Mouse (Mus musculus): ENCODE results near the gene Pigu.
A peak's percentile ranks its signal among the peaks of the same experiment; 100 is the strongest.

The Pigu gene

DNA sequence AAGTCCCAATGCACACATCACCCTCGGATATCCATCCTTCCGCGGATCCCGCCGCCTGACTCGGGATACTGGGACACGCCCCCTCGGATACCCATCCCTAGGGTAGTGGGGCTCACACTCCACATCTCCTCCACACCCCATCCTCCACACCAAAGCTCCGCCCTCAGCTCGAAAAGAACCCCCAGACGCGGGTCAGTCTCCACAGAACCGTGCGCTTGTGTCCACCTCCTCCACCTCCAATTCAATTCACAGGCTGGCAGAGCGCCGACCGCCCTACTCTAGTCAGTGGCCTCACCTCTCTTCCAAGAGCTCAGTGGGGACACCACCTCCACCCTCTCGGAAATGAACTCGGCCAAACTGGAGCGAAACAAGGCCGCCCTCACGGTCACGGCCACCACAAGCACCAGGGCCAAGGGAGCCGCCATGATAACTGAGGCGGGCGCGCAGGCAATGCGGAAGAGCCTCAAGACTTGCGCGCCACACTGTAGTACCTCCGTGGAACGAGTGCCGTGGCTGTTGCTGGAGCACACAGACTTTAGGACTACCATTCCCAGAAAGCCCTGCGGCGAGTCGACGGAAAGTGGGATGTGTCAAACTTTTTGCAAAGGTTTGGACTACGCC, at the start of gene Pigu:
TSS of gene Pigu (minus strand) at position 460 of the 621 bp plus-strand sequence.
- DNase-seq = peak; percentile 94 to 96

DNA sequence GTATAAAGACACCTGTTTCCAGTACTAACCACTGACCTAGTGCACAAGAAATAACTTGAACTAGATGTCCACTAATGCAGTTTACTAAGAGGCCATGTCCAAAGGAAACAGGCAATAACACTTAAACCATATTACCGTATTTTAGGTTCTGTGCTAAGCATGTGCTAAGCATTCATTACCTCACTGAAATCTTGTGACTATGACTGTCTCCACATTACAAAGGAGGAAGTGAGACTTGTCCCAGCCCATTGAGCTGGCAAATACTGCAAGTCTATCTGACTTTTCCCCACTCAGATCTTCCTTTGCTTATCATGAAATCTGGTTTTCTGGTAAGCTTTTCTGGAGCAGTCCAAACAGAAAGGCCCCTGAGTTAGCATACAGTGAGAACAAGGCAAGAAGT, 47.4 kb upstream of the Pigu start:
- DNase-seq = no peak

- no peak for DNase-seq
Measured at GRCm38 (mm10) chr2:155401926-155402325, 44.7 kb upstream of the Pigu start.

GRCm38 (mm10) chr2:155400276-155400675, 43.0 kb upstream of the Pigu start:
- peak; percentile 69 to 76 for DNase-seq

DNA sequence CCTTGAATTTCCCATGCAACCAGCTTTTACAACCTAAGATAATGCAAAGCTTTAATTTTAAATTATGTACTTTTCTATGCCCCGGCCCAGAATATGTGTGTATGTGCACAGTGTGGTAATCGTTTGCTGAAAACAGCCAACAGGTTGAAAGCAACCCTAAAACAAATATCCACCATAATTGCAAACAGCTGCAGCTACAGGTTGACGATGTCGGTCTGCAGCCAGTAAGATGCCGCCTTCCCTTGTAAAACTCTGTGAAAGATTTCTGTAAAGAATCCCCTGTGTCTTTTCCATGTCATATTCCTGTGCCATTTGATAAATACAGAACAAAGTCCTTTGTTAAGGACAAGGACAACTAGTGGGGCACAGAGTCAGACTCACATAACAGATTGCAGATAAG, 37.4 kb upstream of the Pigu start:
- no peak for DNase-seq

GRCm38 (mm10) chr2:155388573-155388972, 31.3 kb upstream of the Pigu start:
- peak; percentile 23 to 31 for DNase-seq

DNA sequence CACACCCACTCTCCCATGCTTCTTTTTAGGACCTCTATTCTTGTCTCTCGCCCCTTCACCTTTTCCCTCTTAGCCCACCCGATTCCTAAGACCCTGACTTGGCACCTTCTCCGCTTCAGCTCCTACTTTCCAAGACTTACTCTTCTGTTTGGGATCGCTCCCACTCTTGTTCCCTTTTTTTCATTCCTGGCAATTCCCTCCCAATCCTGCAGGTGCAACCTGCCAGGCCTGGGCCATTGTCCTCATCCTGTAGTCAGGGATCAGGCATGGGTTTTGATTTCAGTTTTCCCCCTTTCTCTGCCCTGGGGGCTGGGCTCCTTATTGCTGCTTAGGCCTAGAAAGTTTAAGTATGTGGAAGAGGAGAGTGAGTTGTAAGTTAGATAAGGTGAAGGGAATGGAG, 29.8 kb upstream of the Pigu start:
- DNase-seq = peak in 1 of 2 experiments; percentile 23

GRCm38 (mm10) chr2:155386534-155386899, 29.3 kb upstream of the Pigu start:
- peak; percentile 28 to 38 for DNase-seq

DNA sequence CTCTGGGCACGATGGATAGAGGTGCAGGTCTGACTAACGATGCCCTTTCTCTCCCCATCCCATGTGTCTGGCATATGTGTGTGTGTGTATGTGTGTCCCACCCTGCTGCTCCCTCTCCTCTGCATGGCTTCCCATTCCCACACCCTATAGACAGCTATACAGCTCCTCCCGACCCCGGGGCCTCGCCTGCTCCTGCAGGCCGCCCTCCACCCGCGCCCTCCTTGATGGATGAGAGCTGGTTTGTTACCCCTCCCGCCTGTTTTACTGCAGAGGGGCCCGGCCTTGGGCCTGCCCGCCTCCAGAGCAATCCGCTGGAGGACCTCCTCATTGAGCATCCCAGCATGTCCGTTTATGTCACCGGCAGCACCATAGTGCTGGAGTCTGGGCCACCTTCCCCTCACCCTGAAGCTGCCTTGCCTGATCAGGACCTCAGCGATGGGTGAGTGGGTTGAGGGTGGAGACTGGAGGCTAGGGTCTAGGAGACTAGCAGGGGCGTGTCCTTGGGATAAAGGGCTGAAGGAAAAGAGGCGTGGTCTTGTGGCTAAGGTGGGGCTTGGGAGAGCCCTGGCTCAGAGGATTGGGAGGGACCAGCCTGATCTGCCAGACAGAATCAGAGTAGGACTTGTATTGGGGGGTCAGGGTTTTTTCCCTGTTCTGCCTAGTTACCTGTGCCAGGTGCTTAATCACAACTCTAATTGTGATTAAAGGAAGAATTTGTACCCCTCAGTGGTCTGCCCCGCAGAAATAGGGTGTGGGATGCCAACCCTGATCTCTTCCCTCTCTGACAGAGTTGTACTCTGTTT, 28.7 kb upstream of the Pigu start:
- DNase-seq = peak; percentile 22

GRCm38 (mm10) chr2:155385090-155385489, 27.9 kb upstream of the Pigu start:
- DNase-seq = peak; percentile 90 to 93

DNA sequence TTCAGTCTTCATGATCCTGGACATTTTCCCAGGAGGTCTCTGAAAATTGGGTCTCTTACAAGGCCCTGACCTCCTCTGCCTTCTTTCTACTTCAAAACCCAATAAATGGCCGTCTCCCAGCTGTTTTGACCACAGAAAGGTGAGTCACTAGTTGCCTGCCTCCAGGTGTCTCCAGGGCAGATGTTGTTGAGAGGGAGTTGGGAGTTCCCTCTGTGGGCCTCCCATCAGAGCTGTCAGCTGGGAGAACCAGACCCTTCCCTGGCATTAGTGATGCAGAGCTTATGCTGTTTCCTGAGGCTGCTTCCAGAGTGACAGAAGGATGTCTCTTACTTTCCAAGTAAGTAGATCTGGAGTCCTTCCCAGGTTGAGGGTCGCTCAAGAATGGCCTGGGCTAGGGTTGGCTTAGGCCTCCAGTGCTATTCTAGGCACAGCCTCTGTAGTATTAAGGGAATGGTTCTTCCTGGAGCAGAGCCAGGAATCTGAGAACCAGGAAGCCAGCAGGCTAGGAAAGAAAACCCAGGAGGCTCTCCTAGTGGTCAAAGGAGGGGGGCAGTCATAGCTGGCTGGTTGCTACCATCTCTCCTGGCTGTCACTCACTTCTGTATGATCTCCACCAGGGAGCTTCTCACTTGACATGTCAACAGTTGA, 25.7 kb upstream of the Pigu start:
- DNase-seq = peak; percentile 48 to 62

- no peak for DNase-seq
Measured at GRCm38 (mm10) chr2:155382332-155382700, 25.1 kb upstream of the Pigu start.

DNA sequence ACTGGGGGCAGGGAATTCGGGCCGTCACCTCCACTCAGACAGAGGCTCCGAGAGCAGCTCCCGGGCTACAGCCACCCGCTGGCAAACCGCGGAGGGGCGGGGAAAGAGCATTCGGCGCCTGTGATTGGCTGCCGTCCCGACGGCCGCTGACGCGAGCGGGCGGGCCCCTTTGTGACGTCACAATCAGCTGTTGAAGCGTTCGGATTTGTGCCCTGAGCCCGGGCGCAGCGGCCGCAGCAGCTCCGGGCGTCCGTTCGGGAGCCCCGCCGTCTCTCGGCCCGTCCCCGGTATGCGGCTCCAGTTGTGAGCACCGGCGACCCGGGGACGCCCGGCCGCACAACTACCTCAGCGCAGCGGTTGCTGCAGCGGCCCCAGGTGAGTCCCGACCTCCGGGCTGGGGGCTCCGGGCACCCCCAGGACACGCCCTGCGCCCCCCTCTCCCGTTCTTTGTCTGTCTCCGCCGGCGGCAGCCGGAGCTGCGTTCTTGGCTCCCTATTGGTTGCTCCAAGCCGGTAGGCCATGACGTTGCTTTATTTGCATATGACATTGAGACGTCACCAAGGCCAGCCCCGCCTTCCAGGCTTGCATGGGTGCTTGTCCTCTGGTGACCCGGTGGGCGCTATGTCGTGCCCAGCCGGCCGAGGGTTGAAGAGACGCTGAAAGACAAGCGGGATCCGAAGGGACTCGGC, 24.6 kb upstream of the Pigu start:
- DNase-seq = peak; percentile 99 to 100

GRCm38 (mm10) chr2:155381060-155381437, 23.8 kb upstream of the Pigu start:
- DNase-seq = peak; percentile 48 to 64

DNA sequence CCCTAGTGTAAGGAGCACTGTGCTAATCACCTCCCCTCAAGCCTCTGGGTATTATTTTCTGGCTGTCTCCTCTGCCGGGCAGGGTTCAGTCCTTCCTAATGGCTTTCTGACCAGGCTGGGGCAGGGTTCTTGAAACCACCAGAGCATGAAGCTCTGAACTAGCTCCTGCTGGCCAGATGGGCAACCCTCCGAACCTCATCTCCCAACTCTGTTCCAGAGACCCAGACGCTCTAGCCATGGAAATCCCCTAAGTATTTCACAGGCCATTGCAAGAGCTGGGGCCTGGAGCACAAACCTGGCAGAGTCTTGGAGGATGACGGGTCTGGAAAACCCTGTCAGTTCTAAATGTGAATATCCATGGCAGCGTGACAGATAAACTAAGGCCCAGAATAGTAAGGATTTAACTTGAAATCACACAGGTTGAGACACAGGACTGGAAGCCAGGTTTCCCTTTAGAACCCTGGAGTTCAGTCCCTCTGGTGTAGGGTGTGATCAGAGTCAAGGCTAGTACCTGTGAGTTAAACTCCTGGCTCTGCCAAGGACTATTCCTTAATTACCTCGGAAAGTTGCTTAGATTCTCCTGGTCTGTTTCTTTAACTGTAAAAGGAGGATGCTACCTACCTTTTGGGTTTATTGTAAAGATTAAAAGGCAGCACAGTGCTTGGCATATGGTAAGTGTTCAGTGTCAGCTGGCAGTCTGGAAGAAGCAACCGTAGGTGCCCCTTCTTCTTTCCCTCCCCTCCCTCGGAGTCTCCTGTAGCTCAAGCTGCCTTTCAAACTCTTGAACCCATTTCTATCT, 23.2 kb upstream of the Pigu start, which contains the start of gene Trp53inp2:
TSS of gene Trp53inp2 (plus strand) at position 799 of the 799 bp plus-strand sequence.
- peak; percentile 62 to 63 for DNase-seq

GRCm38 (mm10) chr2:155376191-155376590, 19.0 kb upstream of the Pigu start:
- no peak for DNase-seq

DNA sequence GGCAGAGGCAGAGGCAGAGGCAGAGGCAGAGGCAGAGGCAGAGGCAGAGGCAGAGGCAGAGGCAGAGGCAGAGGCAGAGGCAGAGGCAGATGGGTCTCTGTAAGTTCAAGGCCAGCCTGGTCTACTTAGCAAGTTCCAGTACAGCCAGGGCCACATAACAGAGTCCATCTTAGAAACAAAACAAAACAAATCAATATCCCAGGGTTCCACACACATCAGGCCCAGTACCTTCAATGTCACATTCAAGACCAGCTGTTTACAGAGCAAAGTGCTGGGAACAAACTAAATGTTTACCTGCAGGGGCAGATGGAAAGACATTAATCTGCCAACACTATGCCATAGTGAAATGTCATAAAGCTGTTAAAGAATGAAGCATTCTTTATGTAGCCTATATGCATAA, 17.3 kb upstream of the Pigu start:
- no peak for DNase-seq

DNA sequence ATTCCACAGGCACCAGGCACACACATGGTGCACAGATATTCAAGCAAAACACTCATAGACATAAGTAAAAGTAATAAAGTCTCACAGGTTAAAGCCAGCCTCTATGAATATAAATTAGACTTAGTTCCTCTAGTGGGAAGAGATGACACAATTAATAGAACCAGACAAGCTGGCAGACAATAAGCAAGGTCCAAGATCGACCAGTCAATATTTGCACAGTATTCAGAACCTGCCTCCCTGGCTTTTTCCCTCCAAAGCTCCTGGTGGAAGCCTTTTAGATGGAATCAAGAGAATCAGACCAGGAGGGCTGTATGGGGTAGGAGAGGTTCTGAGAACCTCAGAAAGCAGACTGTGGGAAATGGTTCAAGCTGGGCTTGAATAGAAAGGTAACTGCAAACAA, 16.7 kb upstream of the Pigu start:
- no peak for DNase-seq

- DNase-seq = no peak
Measured at GRCm38 (mm10) chr2:155373302-155373701, 16.1 kb upstream of the Pigu start.

GRCm38 (mm10) chr2:155372451-155372850, 15.2 kb upstream of the Pigu start:
- DNase-seq = no peak

DNA sequence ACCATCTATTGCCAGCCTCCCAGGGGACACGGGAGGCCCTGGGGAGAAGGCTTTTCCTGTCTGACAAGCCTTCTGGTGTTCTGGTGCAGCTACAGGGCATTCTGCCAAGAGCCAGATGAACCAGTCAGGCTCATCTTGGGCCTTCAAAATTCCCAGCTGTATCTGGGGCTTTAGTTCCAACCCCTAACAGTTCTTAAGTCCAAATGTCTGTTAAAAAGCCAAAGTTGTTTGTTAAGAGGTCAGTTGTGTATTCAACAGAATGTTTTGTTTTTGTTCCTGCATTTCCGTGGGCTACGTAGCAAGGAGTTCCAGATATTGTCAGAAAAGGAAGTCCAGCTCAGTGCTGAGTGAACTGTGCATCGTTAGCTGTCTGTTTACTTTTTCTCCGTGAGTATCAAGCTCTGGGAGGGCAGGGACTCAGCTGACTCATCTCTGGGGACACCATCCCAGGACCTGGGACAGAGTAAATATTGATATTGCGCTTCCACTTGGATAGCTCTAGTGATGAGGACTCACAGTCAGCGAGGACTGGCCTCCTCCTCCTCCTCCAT, 12.2 kb upstream of the Pigu start:
- DNase-seq = peak; percentile 72 to 79

DNA sequence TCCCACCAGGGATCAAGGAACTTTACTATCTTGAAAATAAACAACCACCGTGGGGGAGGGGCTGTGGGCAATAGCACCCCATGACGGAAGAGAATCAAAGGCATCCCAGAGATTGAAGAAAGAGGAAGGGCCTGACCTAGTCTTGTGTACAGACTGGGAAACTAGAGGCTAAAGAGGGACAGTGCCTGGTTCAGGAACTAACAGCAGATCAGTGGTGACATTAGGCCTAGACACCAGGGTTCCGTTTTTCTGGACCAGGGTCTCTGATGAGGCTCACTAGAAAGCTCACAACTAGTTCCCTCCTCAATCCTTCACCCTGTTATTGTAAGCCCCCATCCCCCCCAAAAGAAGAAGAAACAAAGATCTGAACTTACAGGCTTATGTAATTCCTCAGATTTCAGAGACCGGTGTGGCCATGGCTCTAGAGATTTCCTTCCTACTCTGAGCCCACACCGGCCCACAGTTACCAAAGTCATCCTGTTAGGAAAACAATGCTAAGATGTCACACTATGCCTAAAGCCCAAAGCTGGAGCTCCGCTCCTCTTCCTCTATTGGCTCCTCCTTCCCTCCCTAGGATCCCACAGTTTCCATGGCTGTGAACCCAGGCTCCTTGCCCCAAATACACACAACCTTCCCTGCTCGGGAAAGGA, 10.5 kb upstream of the Pigu start:
- no peak for DNase-seq
